Mouse (Mus musculus) liver, embryonic 16.5 days (tissue): ENCODE measurements around the gene Clstn3. TPM values are rescaled to one million over a fixed set of nuclear protein-coding genes. Genes with fewer than 3 reads are reported as not detected.
"Not testable (repeated sequence)": the region's sequence is repeated elsewhere in the genome, so short reads cannot be mapped to it uniquely, and the experiment has no call there.

Experiments used
- ATAC-seq: fragments of 200-750 bp; cut with Nextera tagmentation; 2 replicates; pipeline ENCODE4 v1.8.0; 2017; ENCODE audit warnings: low read depth, mild to moderate bottlenecking, moderate number of reproducible peaks, moderate library complexity
- H3K27ac ChIP-seq: fragments of 300-500 bp; sonication (generic); 2 replicates; pipeline ENCODE4 v1.5.1; 2014; ENCODE audit warnings: mild to moderate bottlenecking, low read length
- H3K27me3 ChIP-seq: fragments of 300-500 bp; sonication (generic); 2 replicates; pipeline ENCODE4 v1.6.1; 2014; ENCODE audit warnings: low read depth, low read length, mixed read lengths; ENCODE audit not compliant: control insufficient read depth, insufficient read depth
- H3K36me3 ChIP-seq: fragments of 300-500 bp; sonication (generic); 2 replicates; pipeline ENCODE4 v1.6.1; 2014; ENCODE audit warnings: mild to moderate bottlenecking; ENCODE audit not compliant: control insufficient read depth, insufficient read depth
- H3K4me1 ChIP-seq: fragments of 300-500 bp; sonication (generic); 2 replicates; pipeline ENCODE4 v1.6.1; 2014; ENCODE audit warnings: low read depth, low read length, mixed read lengths; ENCODE audit not compliant: control insufficient read depth
- H3K4me2 ChIP-seq: fragments of 300-500 bp; sonication (generic); 2 replicates; pipeline ENCODE4 v1.6.1; 2014; ENCODE audit warnings: low read depth, low read length, mixed read lengths
- H3K4me3 ChIP-seq: fragments of 300-500 bp; sonication (generic); 2 replicates; pipeline ENCODE4 v1.5.1; 2014; ENCODE audit warnings: low read depth, mild to moderate bottlenecking, low read length
- H3K9ac ChIP-seq: fragments of 300-500 bp; sonication (generic); 2 replicates; pipeline ENCODE4 v1.6.1; 2014; ENCODE audit warnings: low read depth, low read length
- H3K9me3 ChIP-seq: fragments of 300-500 bp; sonication (generic); replicated peaks from 2 replicates; pipeline ENCODE4 v1.6.1; 2016; ENCODE audit warnings: low read length; ENCODE audit not compliant: control insufficient read depth
- WGBS: fragments of 180-500 bp; shearing (Covaris S2); extraction: QIAGEN DNeasy Blood & Tissue Kit; methylation state at CpG from one replicate; pipeline ENCODE4 v1.1.7; 2014; ENCODE audit not compliant: insufficient replicate concordance; 5-methylcytosine and 5-hydroxymethylcytosine counted together
- polyA plus RNA-seq: library from polyadenylated mRNA; unstranded; fragments of >200 nt; fragmentation: Nextera tagmentation; extraction: Ambion mirVana; gene quantifications from 2 replicates; pipeline ENCODE4 v1.2.1, GENCODE M21; 2015

Gene Clstn3
- polyA plus RNA-seq, 1 experiment from 2014 or later = 5.1 TPM

GRCm38 (mm10) chr6:124484851-124485250 is 20.3 kb upstream of the Clstn3 start:
- H3K27me3 ChIP-seq = no peaks in the 10 kb centered on the region
- H3K27ac ChIP-seq = no peak overlapping the region
- H3K4me3 ChIP-seq = no peak overlapping the region
- H3K9ac ChIP-seq = no peak overlapping the region
- ATAC-seq = no peak
- peaks cover 8% of the 10 kb centered on the region for H3K4me1 ChIP-seq
- WGBS = 65% methylated on average over 7 of the region's 7 CpGs
- no peaks in the 10 kb centered on the region for H3K9me3 ChIP-seq
- no peak overlapping the region for H3K4me2 ChIP-seq
- no peaks in the 10 kb centered on the region for H3K36me3 ChIP-seq

- not testable (repeated sequence) for H3K27me3 ChIP-seq, H3K9me3 ChIP-seq, H3K36me3 ChIP-seq, ATAC-seq, H3K9ac ChIP-seq, H3K27ac ChIP-seq, H3K4me3 ChIP-seq, H3K4me2 ChIP-seq
- WGBS = 69% methylated on average over 3 of the region's 3 CpGs
- peaks cover 13% of the 10 kb centered on the region for H3K4me1 ChIP-seq
Observed at GRCm38 (mm10) chr6:124483831-124484230, 19.2 kb upstream of the Clstn3 start.

- Histone ChIP-seq H3K4me1 (peaks cover 32% of the 10 kb centered on the region), H3K4me2 (no peak overlapping the region), H3K27ac (peak overlapping the region; percentile 68; the same call in 1 of the 2 replicates), H3K27me3 (no peaks in the 10 kb centered on the region), H3K9ac (no peak overlapping the region; the same call in 1 of the 2 replicates), H3K36me3 (no peaks in the 10 kb centered on the region), H3K9me3 (no peaks in the 10 kb centered on the region), H3K4me3 (no peak overlapping the region)
- ATAC-seq = peak; percentile 58
- WGBS = 24% methylated on average over 6 of the region's 6 CpGs
Observed at GRCm38 (mm10) chr6:124481571-124481970, 17.0 kb upstream of the Clstn3 start.

GRCm38 (mm10) chr6:124480295-124480694 is 15.7 kb upstream of the Clstn3 start:
- no peak for ATAC-seq
- Histone ChIP-seq H3K4me3 (no peak overlapping the region), H3K4me2 (no peak overlapping the region), H3K27me3 (no peaks in the 10 kb centered on the region), H3K9me3 (no peaks in the 10 kb centered on the region), H3K4me1 (peaks cover 32% of the 10 kb centered on the region), H3K36me3 (no peaks in the 10 kb centered on the region), H3K27ac (0 out of 2 replicates have a peak overlapping the region, but pooled peaks have one; percentile 10), H3K9ac (no peak overlapping the region)
- WGBS = 33% methylated on average over 4 of the region's 4 CpGs

GRCm38 (mm10) chr6:124479573-124479930 is 15.0 kb upstream of the Clstn3 start:
- no peak overlapping the region for H3K27ac ChIP-seq
- no peak for ATAC-seq
- peaks cover 32% of the 10 kb centered on the region for H3K4me1 ChIP-seq
- no peak overlapping the region for H3K4me3 ChIP-seq
- H3K27me3 ChIP-seq = no peaks in the 10 kb centered on the region
- 72% methylated on average over 3 of the region's 3 CpGs for WGBS
- no peaks in the 10 kb centered on the region for H3K9me3 ChIP-seq
- H3K9ac ChIP-seq = no peak overlapping the region
- H3K4me2 ChIP-seq = no peak overlapping the region
- H3K36me3 ChIP-seq = no peaks in the 10 kb centered on the region

GRCm38 (mm10) chr6:124478874-124479572 is 14.4 kb upstream of the Clstn3 start:
- Histone ChIP-seq H3K9me3 (no peaks in the 10 kb centered on the region), H3K36me3 (no peaks in the 10 kb centered on the region), H3K9ac (no peak overlapping the region), H3K27me3 (no peaks in the 10 kb centered on the region), H3K4me3 (no peak overlapping the region), H3K4me1 (peaks cover 32% of the 10 kb centered on the region), H3K4me2 (no peak overlapping the region), H3K27ac (peak overlapping the region; percentile 56)
- 58% methylated on average over 3 of the region's 3 CpGs for WGBS
- ATAC-seq = no peak

- H3K4me3 ChIP-seq = no peak overlapping the region
- H3K4me2 ChIP-seq = peak overlapping the region; percentile 32
- WGBS = 15% methylated on average over 17 of the region's 17 CpGs
- H3K27me3 ChIP-seq = no peaks in the 10 kb centered on the region
- no peaks in the 10 kb centered on the region for H3K36me3 ChIP-seq
- H3K4me1 ChIP-seq = peaks cover 33% of the 10 kb centered on the region
- peak; percentile 43 for ATAC-seq
- H3K9ac ChIP-seq = peak overlapping the region; percentile 37; the same call in 1 of the 2 replicates
- no peaks in the 10 kb centered on the region for H3K9me3 ChIP-seq
- peak overlapping the region; percentile 75 for H3K27ac ChIP-seq
Observed at GRCm38 (mm10) chr6:124477922-124478651, 13.5 kb upstream of the Clstn3 start.

- Histone ChIP-seq H3K4me3 (no peak overlapping the region), H3K4me1 (peaks cover 41% of the 10 kb centered on the region), H3K4me2 (0 out of 2 replicates have a peak overlapping the region, but pooled peaks have one; percentile 32), H3K27me3 (no peaks in the 10 kb centered on the region), H3K27ac (peak overlapping the region; percentile 75), H3K9me3 (no peaks in the 10 kb centered on the region), H3K36me3 (no peaks in the 10 kb centered on the region), H3K9ac (no peak overlapping the region)
- no peak for ATAC-seq
- 43% methylated on average over 5 of the region's 5 CpGs for WGBS
Observed at GRCm38 (mm10) chr6:124477221-124477655, 12.6 kb upstream of the Clstn3 start.

GRCm38 (mm10) chr6:124476796-124477195 is 12.2 kb upstream of the Clstn3 start:
- no peaks in the 10 kb centered on the region for H3K36me3 ChIP-seq
- 71% methylated on average over 11 of the region's 11 CpGs for WGBS

More at GRCm38 (mm10) chr6:124476796-124477195, 12.2 kb upstream of the Clstn3 start:
- Histone ChIP-seq H3K27ac (no peak overlapping the region), H3K4me2 (no peak overlapping the region), H3K4me3 (no peak overlapping the region), H3K9me3 (no peaks in the 10 kb centered on the region), H3K27me3 (no peaks in the 10 kb centered on the region), H3K9ac (no peak overlapping the region), H3K4me1 (peaks cover 42% of the 10 kb centered on the region)
- ATAC-seq = no peak
